Mouse (Mus musculus): Measurements from ENCODE around the gene Gpr39. TPM values are rescaled to one million over a fixed set of nuclear protein-coding genes. Genes with fewer than 3 reads are reported as not detected.
A peak's percentile ranks its signal among the peaks of the same experiment; 100 is the strongest.

The Gpr39 gene
- polyA plus RNA-seq, 1 experiment, result 18.8 TPM

DNA sequence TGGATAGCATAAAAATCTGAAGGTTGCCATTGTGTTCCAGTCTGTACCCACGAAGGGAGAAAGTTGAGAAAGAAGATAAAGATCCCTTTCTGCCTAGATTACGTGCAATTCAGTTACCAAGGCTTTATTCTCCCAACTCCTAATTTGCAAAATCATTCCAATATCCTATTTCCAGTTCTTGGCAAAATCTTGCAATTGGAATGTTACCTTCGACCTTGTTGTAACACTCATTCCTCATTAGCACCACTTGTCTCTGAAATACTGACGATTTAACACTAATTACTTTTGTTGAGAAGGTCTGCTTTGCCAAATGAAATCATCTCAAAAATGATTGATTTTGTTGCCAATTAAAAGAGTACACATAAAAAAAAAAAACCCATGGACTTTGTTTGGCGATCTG is 19.4 kb upstream of the Gpr39 start:
- Histone ChIP-seq H3K27ac (ENCODE audit: control insufficient read depth, insufficient read depth, low read depth, low read length) (no peak overlapping the region), H3K4me1 (ENCODE audit: control insufficient read depth, insufficient read depth, low read length) (no peaks in the 10 kb centered on the region), H3K27me3 (ENCODE audit: control insufficient read depth, insufficient read depth, low read length) (no peaks in the 10 kb centered on the region), H3K36me3 (ENCODE audit: control insufficient read depth, insufficient read depth, low read length) (no peaks in the 10 kb centered on the region), H3K4me3 (ENCODE audit: control insufficient read depth, low read depth, low read length) (no peak overlapping the region)
- TF ChIP-seq POLR2A (IDR thresholded peaks at IDR 0.05; ENCODE audit: control insufficient read depth, low read depth, low read length) (no peak), CTCF (IDR thresholded peaks at IDR 0.05; ENCODE audit: control insufficient read depth, insufficient read depth, insufficient replicate concordance, low read depth, low read length) (no peak)

DNA sequence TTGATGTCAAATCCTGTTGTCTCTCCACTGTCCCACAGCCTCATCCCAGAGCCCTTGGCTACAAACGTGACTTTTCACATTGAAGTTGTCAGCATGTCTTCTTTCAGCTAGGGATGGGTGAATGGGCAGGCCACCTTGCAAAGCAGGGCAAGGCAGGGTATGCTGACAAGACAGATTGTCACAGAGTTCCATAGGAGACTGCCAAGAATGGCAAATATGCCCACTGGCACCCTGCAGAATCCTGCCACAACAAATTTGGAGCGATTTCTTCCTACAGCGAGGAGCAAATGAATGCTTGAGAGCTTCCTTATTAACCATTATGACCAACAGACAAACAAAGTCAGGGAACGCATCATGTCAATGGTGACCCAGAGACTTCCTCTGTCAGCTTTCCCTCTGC is 16.6 kb upstream of the Gpr39 start:
- no peaks in the 10 kb centered on the region for H3K27me3 ChIP-seq (ENCODE audit: control insufficient read depth, insufficient read depth, low read length)
- no peak overlapping the region for H3K4me3 ChIP-seq (ENCODE audit: control insufficient read depth, low read depth, low read length)
- TF ChIP-seq POLR2A (IDR thresholded peaks at IDR 0.05; ENCODE audit: control insufficient read depth, low read depth, low read length) (no peak), CTCF (IDR thresholded peaks at IDR 0.05; ENCODE audit: control insufficient read depth, insufficient read depth, insufficient replicate concordance, low read depth, low read length) (no peak)
- no peaks in the 10 kb centered on the region for H3K4me1 ChIP-seq (ENCODE audit: control insufficient read depth, insufficient read depth, low read length)
- no peak overlapping the region for H3K27ac ChIP-seq (ENCODE audit: control insufficient read depth, insufficient read depth, low read depth, low read length)
- no peaks in the 10 kb centered on the region for H3K36me3 ChIP-seq (ENCODE audit: control insufficient read depth, insufficient read depth, low read length)

DNA sequence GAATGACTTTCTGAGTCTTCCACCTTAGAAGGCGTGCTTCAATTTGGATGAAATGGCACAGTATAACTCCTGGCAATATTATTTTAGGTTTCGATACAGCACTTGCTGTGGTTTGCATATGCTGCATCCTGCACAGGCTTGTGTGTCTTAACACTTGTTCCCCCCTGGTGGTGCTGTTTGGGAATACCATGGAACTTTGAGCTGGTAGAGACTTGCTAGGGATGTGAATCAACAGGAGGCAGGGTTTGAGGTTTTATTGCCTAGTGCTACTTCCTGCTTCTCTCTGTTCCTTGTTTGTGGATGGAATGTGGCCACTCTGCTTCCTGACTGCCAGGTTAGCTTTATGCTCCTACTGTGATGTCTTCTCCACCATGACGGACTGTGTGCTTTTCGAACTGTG is 15.9 kb upstream of the Gpr39 start:
- Histone ChIP-seq H3K36me3 (ENCODE audit: control insufficient read depth, insufficient read depth, low read length) (no peaks in the 10 kb centered on the region), H3K27ac (ENCODE audit: control insufficient read depth, insufficient read depth, low read depth, low read length) (no peak overlapping the region), H3K4me1 (ENCODE audit: control insufficient read depth, insufficient read depth, low read length) (no peaks in the 10 kb centered on the region), H3K4me3 (ENCODE audit: control insufficient read depth, low read depth, low read length) (no peak overlapping the region), H3K27me3 (ENCODE audit: control insufficient read depth, insufficient read depth, low read length) (no peaks in the 10 kb centered on the region)
- no peak for TF ChIP-seq CTCF (IDR thresholded peaks at IDR 0.05; ENCODE audit: control insufficient read depth, insufficient read depth, insufficient replicate concordance, low read depth, low read length)
- TF ChIP-seq POLR2A (IDR thresholded peaks at IDR 0.05; ENCODE audit: control insufficient read depth, low read depth, low read length), result no peak

DNA sequence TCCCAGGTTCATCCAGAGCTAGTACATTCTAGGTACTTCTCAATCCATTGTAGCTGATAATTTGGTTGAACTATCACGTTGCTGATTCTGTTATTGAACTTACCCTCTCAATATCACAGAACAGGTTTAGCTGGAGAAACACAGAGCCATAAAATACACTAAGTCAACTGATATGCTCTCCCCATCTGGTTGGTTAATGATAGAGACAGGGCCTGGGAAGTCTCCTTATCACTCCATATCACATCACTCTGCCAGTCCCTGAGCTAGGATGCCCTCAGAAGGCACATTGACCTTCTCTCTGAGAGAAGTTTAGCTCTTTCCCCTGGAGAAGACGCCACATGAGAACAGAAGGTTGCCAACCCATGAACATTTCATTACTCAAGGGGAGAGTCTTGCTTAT is 14.7 kb upstream of the Gpr39 start:
- TF ChIP-seq CTCF (IDR thresholded peaks at IDR 0.05; ENCODE audit: control insufficient read depth, insufficient read depth, insufficient replicate concordance, low read depth, low read length) (no peak), POLR2A (IDR thresholded peaks at IDR 0.05; ENCODE audit: control insufficient read depth, low read depth, low read length) (no peak)
- Histone ChIP-seq H3K27me3 (ENCODE audit: control insufficient read depth, insufficient read depth, low read length) (no peaks in the 10 kb centered on the region), H3K27ac (ENCODE audit: control insufficient read depth, insufficient read depth, low read depth, low read length) (no peak overlapping the region), H3K4me1 (ENCODE audit: control insufficient read depth, insufficient read depth, low read length) (no peaks in the 10 kb centered on the region), H3K4me3 (ENCODE audit: control insufficient read depth, low read depth, low read length) (no peak overlapping the region), H3K36me3 (ENCODE audit: control insufficient read depth, insufficient read depth, low read length) (no peaks in the 10 kb centered on the region)

DNA sequence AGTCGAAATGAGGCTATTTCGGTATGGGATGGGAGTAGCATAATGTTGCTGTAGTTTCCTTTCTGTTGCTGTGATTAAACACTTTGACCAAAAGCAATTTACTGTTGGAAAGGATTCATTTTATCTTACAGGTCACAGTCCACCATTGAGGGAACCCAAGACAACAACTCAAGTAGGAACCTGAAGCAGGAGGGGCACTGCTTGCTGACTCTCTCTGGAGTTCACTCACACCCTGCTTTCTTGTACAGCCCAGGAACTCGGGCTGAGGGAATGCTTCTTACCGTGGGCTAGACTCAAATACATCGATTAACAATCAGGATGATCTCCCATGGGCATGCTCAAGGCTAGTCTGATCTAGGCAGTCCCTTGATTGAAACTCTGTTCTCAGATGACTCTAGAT is 14.1 kb upstream of the Gpr39 start:
- no peak for TF ChIP-seq POLR2A (IDR thresholded peaks at IDR 0.05; ENCODE audit: control insufficient read depth, low read depth, low read length)

DNA sequence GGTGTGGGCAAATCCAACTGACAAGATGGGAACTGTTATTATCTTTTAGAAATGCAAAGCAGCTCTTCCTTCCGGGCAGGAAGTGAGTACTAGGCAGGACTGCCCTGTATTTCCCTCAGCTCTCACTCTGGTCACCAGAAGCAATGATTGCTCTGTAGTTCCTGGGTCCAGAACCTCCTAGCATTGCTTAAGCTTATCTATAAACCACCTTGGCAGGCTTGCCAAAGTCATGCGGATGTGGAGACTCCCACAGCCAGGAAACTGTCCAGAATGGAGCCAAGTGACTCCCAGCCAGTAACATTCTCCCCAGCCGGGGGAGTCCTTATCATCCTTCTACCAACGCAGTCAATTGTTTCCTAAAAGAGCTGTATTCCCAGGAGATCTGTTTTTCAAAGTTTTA is 13.7 kb upstream of the Gpr39 start:
- Histone ChIP-seq H3K4me1 (ENCODE audit: control insufficient read depth, insufficient read depth, low read length) (no peaks in the 10 kb centered on the region), H3K27ac (ENCODE audit: control insufficient read depth, insufficient read depth, low read depth, low read length) (no peak overlapping the region), H3K4me3 (ENCODE audit: control insufficient read depth, low read depth, low read length) (no peak overlapping the region), H3K27me3 (ENCODE audit: control insufficient read depth, insufficient read depth, low read length) (no peaks in the 10 kb centered on the region), H3K36me3 (ENCODE audit: control insufficient read depth, insufficient read depth, low read length) (no peaks in the 10 kb centered on the region)
- TF ChIP-seq CTCF (IDR thresholded peaks at IDR 0.05; ENCODE audit: control insufficient read depth, insufficient read depth, insufficient replicate concordance, low read depth, low read length) (no peak), POLR2A (IDR thresholded peaks at IDR 0.05; ENCODE audit: control insufficient read depth, low read depth, low read length) (no peak)

More for the DNA sequence above, 14.1 kb upstream of the Gpr39 start:
- Histone ChIP-seq H3K36me3 (ENCODE audit: control insufficient read depth, insufficient read depth, low read length) (no peaks in the 10 kb centered on the region), H3K4me3 (ENCODE audit: control insufficient read depth, low read depth, low read length) (no peak overlapping the region), H3K4me1 (ENCODE audit: control insufficient read depth, insufficient read depth, low read length) (no peaks in the 10 kb centered on the region), H3K27ac (ENCODE audit: control insufficient read depth, insufficient read depth, low read depth, low read length) (no peak overlapping the region), H3K27me3 (ENCODE audit: control insufficient read depth, insufficient read depth, low read length) (no peaks in the 10 kb centered on the region)

DNA sequence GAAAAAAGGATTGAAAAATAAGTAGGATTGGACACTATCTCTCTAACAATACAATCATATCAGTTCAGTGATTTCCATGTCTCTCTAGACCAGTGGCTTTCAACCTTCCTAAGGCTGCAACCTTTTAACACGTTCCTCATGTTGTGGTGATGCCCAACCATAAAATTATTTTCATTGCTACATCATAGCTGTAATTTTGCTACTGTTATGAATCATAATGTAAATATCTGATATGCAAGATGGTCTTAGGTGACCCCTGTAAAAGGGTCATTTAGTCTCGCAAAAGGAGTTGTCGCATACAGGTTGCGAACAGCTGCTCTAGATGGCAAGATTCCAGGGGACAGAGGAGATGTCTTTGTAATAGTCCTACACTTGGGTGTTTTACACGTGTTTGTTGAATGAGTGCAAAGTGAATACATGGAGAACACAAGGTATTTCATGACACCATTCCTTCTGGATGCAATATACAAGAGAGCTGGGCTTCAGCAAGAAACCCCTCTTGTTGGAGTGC is 11.6 kb upstream of the Gpr39 start:
- no peaks in the 10 kb centered on the region for H3K27me3 ChIP-seq (ENCODE audit: control insufficient read depth, insufficient read depth, low read length)
- H3K36me3 ChIP-seq (ENCODE audit: control insufficient read depth, insufficient read depth, low read length), result no peaks in the 10 kb centered on the region
- no peak for TF ChIP-seq CTCF (IDR thresholded peaks at IDR 0.05; ENCODE audit: control insufficient read depth, insufficient read depth, insufficient replicate concordance, low read depth, low read length)
- no peak for TF ChIP-seq POLR2A (IDR thresholded peaks at IDR 0.05; ENCODE audit: control insufficient read depth, low read depth, low read length)

DNA sequence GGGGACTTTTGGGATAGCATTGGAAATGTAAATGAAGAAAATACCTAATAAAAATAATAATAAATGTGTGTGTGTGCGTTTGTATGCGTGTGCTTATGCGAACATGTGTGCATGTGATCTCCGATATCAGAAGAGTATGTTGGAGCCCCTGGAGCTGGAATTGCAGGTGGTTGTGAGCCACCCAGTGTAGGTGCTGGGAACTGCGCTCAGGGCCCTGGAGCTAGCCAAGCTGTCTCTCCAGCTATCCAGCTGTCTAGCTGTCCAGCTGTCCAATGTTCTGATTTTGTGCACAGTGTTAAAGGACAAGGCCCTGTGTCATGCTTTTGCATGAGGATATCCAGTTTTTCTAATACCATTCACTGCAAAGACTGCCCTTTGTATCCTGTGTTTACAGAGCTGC is 7.8 kb upstream of the Gpr39 start:
- no peaks in the 10 kb centered on the region for H3K4me1 ChIP-seq (ENCODE audit: control insufficient read depth, insufficient read depth, low read length)
- no peaks in the 10 kb centered on the region for H3K36me3 ChIP-seq (ENCODE audit: control insufficient read depth, insufficient read depth, low read length)
- TF ChIP-seq POLR2A (IDR thresholded peaks at IDR 0.05; ENCODE audit: control insufficient read depth, low read depth, low read length) (no peak), CTCF (IDR thresholded peaks at IDR 0.05; ENCODE audit: control insufficient read depth, insufficient read depth, insufficient replicate concordance, low read depth, low read length) (peak; percentile 32; the same call in 1 of the 2 replicates)
- no peaks in the 10 kb centered on the region for H3K27me3 ChIP-seq (ENCODE audit: control insufficient read depth, insufficient read depth, low read length)
- H3K27ac ChIP-seq (ENCODE audit: control insufficient read depth, insufficient read depth, low read depth, low read length), result no peak overlapping the region
- H3K4me3 ChIP-seq (ENCODE audit: control insufficient read depth, low read depth, low read length), result no peak overlapping the region

More for the DNA sequence above, 11.6 kb upstream of the Gpr39 start:
- H3K4me3 ChIP-seq (ENCODE audit: control insufficient read depth, low read depth, low read length), result no peak overlapping the region
- H3K4me1 ChIP-seq (ENCODE audit: control insufficient read depth, insufficient read depth, low read length), result no peaks in the 10 kb centered on the region
- no peak overlapping the region for H3K27ac ChIP-seq (ENCODE audit: control insufficient read depth, insufficient read depth, low read depth, low read length)
